Mouse (Mus musculus): Measurements from ENCODE around the gene Olfr1441.

DNA sequence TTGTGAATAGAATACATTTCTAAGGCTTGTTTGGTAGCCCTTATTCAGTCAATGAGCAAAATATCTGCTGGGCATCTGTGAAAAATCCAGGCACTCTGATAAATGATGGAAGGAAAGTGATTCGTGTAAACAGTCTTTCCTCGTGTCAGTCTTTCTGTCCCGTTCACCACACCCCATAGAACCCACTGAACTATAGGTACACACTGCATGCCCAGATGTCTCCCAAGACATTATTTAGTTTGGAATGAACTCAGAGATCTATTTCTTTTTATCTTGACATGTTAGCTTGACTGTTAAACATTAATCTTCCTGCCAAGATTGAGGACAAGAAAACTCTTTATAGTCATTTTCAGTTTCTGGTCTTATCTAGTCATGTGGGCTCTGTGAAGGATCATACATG lies 1.1 kb downstream of the Olfr1441 start:
- TF ChIP-seq CTCF (IDR thresholded peaks at IDR 0.05; ENCODE audit: extremely low read depth, insufficient read length, insufficient replicate concordance, low read depth, low read length), result no peak
- no peak for TF ChIP-seq POLR2A (IDR thresholded peaks at IDR 0.05; ENCODE audit: low read depth, low read length)

Data from small intestine, adult 2 months (tissue).